Mouse (Mus musculus): ENCODE data around the gene Slc12a1.
A peak's percentile ranks its signal among the peaks of the same experiment; 100 is the strongest.
"Not testable (repeated sequence)": the region's sequence is repeated elsewhere in the genome, so short reads cannot be mapped to it uniquely, and the experiment has no call there.

Slc12a1 gene

GRCm38 (mm10) chr2:125152388-125152787 is at the start of gene Slc12a1:
Gene Slc12a1, plus strand, starts transcription at chr2:125152505.
- no peak for DNase-seq (ENCODE audit: low spot score in 2 of 2)

- not testable (repeated sequence) for DNase-seq (ENCODE audit: low spot score in 2 of 2)
Observed at GRCm38 (mm10) chr2:125104491-125104890, 47.8 kb upstream of the Slc12a1 start.

GRCm38 (mm10) chr2:125106536-125106935 is 45.8 kb upstream of the Slc12a1 start:
- not testable (repeated sequence) for DNase-seq (ENCODE audit: low spot score in 2 of 2)

- DNase-seq (ENCODE audit: low spot score in 2 of 2), result no peak
Observed at GRCm38 (mm10) chr2:125119381-125120110, 32.8 kb upstream of the Slc12a1 start.

- DNase-seq (ENCODE audit: low spot score in 2 of 2), result no peak
Observed at GRCm38 (mm10) chr2:125122288-125122623, 30.0 kb upstream of the Slc12a1 start.

- DNase-seq (ENCODE audit: low spot score in 2 of 2), result peak; percentile 21 to 38
Observed at GRCm38 (mm10) chr2:125122624-125123476, 29.5 kb upstream of the Slc12a1 start.

GRCm38 (mm10) chr2:125123477-125123852 is 28.8 kb upstream of the Slc12a1 start, which contains the start of gene Myef2:
Gene Myef2, minus strand, starts transcription at chr2:125123661.
- DNase-seq (ENCODE audit: low spot score in 2 of 2), result peak; percentile 70 to 81

GRCm38 (mm10) chr2:125125824-125126223 is 26.5 kb upstream of the Slc12a1 start:
- DNase-seq (ENCODE audit: low spot score in 2 of 2), result no peak

- DNase-seq (ENCODE audit: low spot score in 2 of 2), result no peak
Observed at GRCm38 (mm10) chr2:125126792-125127191, 25.5 kb upstream of the Slc12a1 start.

- DNase-seq (ENCODE audit: low spot score in 2 of 2), result no peak
Observed at GRCm38 (mm10) chr2:125134113-125134512, 18.2 kb upstream of the Slc12a1 start.

GRCm38 (mm10) chr2:125135903-125136811 is 16.1 kb upstream of the Slc12a1 start, which contains the start of gene Ctxn2:
Gene Ctxn2, plus strand, starts transcription at chr2:125136692.
- DNase-seq (ENCODE audit: low spot score in 2 of 2), result peak; percentile 23 to 59

- DNase-seq (ENCODE audit: low spot score in 2 of 2), result no peak
Observed at GRCm38 (mm10) chr2:125136846-125137245, 15.5 kb upstream of the Slc12a1 start.

GRCm38 (mm10) chr2:125142336-125142735 is 10.0 kb upstream of the Slc12a1 start:
- DNase-seq (ENCODE audit: low spot score in 2 of 2), result no peak

- no peak for DNase-seq (ENCODE audit: low spot score in 2 of 2)
Observed at GRCm38 (mm10) chr2:125154294-125154693, 2.0 kb downstream of the Slc12a1 start.

GRCm38 (mm10) chr2:125155504-125155903 is 3.2 kb downstream of the Slc12a1 start:
- DNase-seq (ENCODE audit: low spot score in 2 of 2), result no peak

- DNase-seq (ENCODE audit: low spot score in 2 of 2), result no peak
Observed at GRCm38 (mm10) chr2:125162012-125162470, 9.7 kb downstream of the Slc12a1 start.

GRCm38 (mm10) chr2:125178225-125178798 is 26.0 kb downstream of the Slc12a1 start:
- no peak for DNase-seq (ENCODE audit: low spot score in 2 of 2)

GRCm38 (mm10) chr2:125187904-125188303 is 35.6 kb downstream of the Slc12a1 start:
- no peak for DNase-seq (ENCODE audit: low spot score in 2 of 2)

- peak in 1 of 2 experiments; percentile 35 for DNase-seq (ENCODE audit: low spot score in 2 of 2)
Observed at GRCm38 (mm10) chr2:125189197-125189596, 36.9 kb downstream of the Slc12a1 start.

- DNase-seq (ENCODE audit: low spot score in 2 of 2), result no peak
Observed at GRCm38 (mm10) chr2:125192905-125193304, 40.6 kb downstream of the Slc12a1 start.

GRCm38 (mm10) chr2:125196771-125197170 is 44.5 kb downstream of the Slc12a1 start:
- DNase-seq (ENCODE audit: low spot score in 2 of 2), result no peak
